Mouse (Mus musculus) hindbrain, postnatal 0 days (tissue): ENCODE measurements around the gene Dlg2. TPM values are rescaled to one million over a fixed set of nuclear protein-coding genes. Genes with fewer than 3 reads are reported as not detected.

Source experiments
- ATAC-seq: fragments of 200-750 bp; cut with Nextera tagmentation; 2 replicates; pipeline ENCODE4 v1.8.0; 2017; ENCODE audit warnings: mild to moderate bottlenecking, moderate TSS enrichment, moderate library complexity
- DNase-seq: peaks from one replicate; pipeline ENCODE4 v3.0.0-alpha.2; 2015; ENCODE audit warnings: low spot score
- H3K27ac ChIP-seq: fragments of 300-500 bp; sonication (generic); 2 replicates; pipeline ENCODE4 v1.5.1; 2014; ENCODE audit warnings: mild to moderate bottlenecking
- H3K27me3 ChIP-seq: fragments of 300-500 bp; sonication (generic); 2 replicates; pipeline ENCODE4 v1.6.1; 2014; ENCODE audit warnings: low read length, mixed read lengths; ENCODE audit not compliant: insufficient read depth
- H3K36me3 ChIP-seq: fragments of 300-500 bp; sonication (generic); 2 replicates; pipeline ENCODE4 v1.6.1; 2014; ENCODE audit warnings: low read length, mixed read lengths; ENCODE audit not compliant: insufficient read depth
- H3K4me1 ChIP-seq: fragments of 300-500 bp; sonication (generic); 2 replicates; pipeline ENCODE4 v1.6.1; 2014; ENCODE audit warnings: antibody characterized with exemption, low read length, mixed read lengths; ENCODE audit not compliant: insufficient read depth
- H3K4me2 ChIP-seq: fragments of 300-500 bp; sonication (generic); 2 replicates; pipeline ENCODE4 v1.6.1; 2014; ENCODE audit warnings: low read depth, mild to moderate bottlenecking, low read length, moderate library complexity, mixed read lengths
- H3K4me3 ChIP-seq: fragments of 300-500 bp; sonication (generic); 2 replicates; pipeline ENCODE4 v1.5.1; 2014; ENCODE audit warnings: low read length
- H3K9ac ChIP-seq: fragments of 300-500 bp; sonication (generic); replicated peaks from 2 replicates; pipeline ENCODE4 v1.6.1; 2014; ENCODE audit warnings: mild to moderate bottlenecking, low read length, moderate library complexity, mixed read lengths
- H3K9me3 ChIP-seq: fragments of 300-500 bp; sonication (generic); 2 replicates; pipeline ENCODE4 v1.6.1; 2016; ENCODE audit warnings: low read length, mixed read lengths
- CTCF ChIP-seq: IDR thresholded peaks from 2 replicates; pipeline ENCODE4 v1.5.1; 2016; ENCODE audit warnings: antibody characterized with exemption, control low read depth, low read depth
- WGBS: fragments of 180-500 bp; shearing (Covaris S2); extraction: QIAGEN DNeasy Blood & Tissue Kit; methylation state at CpG from one replicate; pipeline ENCODE4 v1.1.7; 2014; 5-methylcytosine and 5-hydroxymethylcytosine counted together
- polyA plus RNA-seq: library from polyadenylated mRNA; unstranded; fragments of >200 nt; fragmentation: Nextera tagmentation; extraction: Ambion mirVana; gene quantifications from 2 replicates; pipeline ENCODE4 v1.2.1, GENCODE M21; 2015
- total RNA-seq: library from RNA; depleted of rRNA; stranded (reverse); fragments of >200 nt; gene quantifications from 2 replicates; pipeline ENCODE4 v1.2.3, GENCODE M21; 2014

Gene Dlg2
- total and polyA plus RNA-seq, 2 experiments from 2014 or later = 20.4 to 113 TPM

DNA sequence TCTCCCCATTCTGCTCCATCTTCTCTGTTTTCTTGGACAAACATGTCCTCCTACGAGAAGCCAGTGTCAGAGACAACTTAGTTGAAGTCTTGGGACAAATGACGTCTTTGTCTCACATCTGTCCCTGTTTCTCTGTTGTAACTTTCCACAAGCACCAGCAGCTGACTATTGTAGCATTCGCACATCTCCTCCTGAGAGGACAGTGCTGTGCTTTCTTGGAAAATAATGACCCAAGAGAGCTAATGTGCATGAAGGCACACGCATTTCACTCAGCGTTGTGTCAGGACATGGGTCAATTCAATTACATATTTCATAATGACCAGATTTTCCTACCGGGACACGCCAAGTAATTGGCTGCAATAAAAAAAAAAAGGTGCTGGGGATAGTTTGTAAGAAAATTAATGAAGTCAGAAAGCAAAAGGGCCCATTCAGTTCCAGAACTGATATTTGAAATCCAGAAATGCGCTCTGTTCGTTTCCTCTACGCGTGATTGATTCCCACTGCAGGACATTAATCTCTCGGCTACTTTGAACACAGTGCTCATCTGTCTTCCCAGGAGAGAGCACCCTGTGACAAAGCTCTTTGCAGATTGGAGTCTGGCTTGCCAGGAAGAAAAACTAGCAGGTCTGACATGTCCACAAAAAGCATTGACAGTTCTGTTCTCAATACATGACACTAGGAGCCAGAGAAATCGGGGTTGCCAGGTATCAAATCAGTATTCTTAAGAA lies 1846.0 kb downstream of the Dlg2 start:
- no peak overlapping the region for H3K9ac ChIP-seq
- H3K4me2 ChIP-seq = no peak overlapping the region
- no peak for ATAC-seq
- peak; percentile 37 for DNase-seq
- H3K4me3 ChIP-seq = no peak overlapping the region
- 23% methylated on average over 13 of the region's 13 CpGs for WGBS
- no peak for TF ChIP-seq CTCF
- H3K27me3 ChIP-seq = no peaks in the 10 kb centered on the region
- H3K4me1 ChIP-seq = peaks cover 12% of the 10 kb centered on the region; the same call in 1 of the 2 replicates
- H3K36me3 ChIP-seq = no peaks in the 10 kb centered on the region
- H3K27ac ChIP-seq = no peak overlapping the region
- no peaks in the 10 kb centered on the region for H3K9me3 ChIP-seq

DNA sequence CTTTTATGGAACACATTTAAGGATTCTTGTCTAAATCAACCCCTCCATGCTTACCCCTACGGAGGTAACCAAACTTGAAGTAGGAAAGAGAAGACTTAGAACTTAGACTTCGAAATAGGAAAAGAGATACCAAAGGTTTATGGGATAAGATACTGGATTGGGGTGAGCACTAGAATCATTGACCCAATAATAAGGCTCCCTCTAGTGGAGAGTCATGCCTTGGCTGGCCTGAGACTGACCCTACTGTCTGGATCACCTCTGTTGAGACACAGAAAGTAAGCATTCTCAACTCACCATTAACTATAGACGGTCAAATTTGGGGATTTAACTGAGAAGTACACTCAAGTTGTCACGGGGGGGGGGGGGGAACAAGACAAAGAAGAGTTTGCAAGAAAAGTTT lies 1847.2 kb downstream of the Dlg2 start:
- no peak overlapping the region for H3K4me3 ChIP-seq
- H3K4me2 ChIP-seq = no peak overlapping the region
- no peak overlapping the region for H3K9ac ChIP-seq
- WGBS = 58% methylated on average over 4 of the region's 4 CpGs
- H3K27me3 ChIP-seq = no peaks in the 10 kb centered on the region
- peak; percentile 70 for TF ChIP-seq CTCF
- no peak overlapping the region for H3K27ac ChIP-seq
- DNase-seq (peak; percentile 54), ATAC-seq (0 out of 2 replicates have a peak, but pooled peaks have one; percentile 49)
- H3K4me1 ChIP-seq = peaks cover 12% of the 10 kb centered on the region; the same call in 1 of the 2 replicates
- H3K36me3 ChIP-seq = no peaks in the 10 kb centered on the region
- H3K9me3 ChIP-seq = no peaks in the 10 kb centered on the region

- no peak overlapping the region for H3K9ac ChIP-seq
Observed at GRCm38 (mm10) chr7:92327343-92327896, 1850.9 kb downstream of the Dlg2 start.

DNA sequence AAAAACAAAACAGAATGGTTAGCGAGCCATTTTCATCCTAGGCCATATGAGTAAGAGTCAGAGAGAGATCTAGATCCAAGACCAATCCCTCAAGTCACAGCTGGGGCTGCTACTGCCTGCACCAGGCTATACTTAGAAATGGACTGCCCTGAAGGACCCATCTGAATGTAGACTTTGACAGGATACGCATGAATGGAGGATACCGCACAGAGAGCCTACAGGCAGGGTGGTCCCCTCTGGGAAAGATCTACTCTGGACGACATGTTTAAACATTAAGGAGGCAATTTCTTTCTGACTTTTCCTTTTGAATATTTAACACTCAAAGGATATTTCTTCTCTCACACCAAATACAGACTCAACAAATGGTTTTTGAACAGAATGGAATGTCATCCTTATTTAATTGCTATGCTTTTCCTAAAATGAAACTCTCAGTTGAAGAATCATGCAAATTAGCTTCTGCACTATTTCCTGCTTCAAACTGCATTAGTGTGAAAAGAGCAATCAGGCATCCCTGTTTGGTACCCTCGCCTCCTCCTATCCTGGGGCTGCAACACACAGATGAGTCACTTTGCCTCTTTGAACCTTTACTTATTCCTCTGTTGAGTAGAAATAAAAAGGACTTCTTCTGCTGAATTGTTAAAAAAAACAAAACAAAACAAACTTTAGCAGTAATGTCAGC lies 1856.9 kb downstream of the Dlg2 start:
- Histone ChIP-seq H3K36me3 (no peaks in the 10 kb centered on the region), H3K27ac (no peak overlapping the region), H3K9me3 (no peaks in the 10 kb centered on the region), H3K9ac (no peak overlapping the region), H3K4me2 (no peak overlapping the region), H3K4me3 (no peak overlapping the region), H3K27me3 (no peaks in the 10 kb centered on the region), H3K4me1 (no peaks in the 10 kb centered on the region)
- ATAC-seq = peak; percentile 76
- peak; percentile 19 for DNase-seq
- WGBS = 65% methylated on average over 5 of the region's 5 CpGs
- no peak for TF ChIP-seq CTCF

More at GRCm38 (mm10) chr7:92327343-92327896, 1850.9 kb downstream of the Dlg2 start:
- 58% methylated on average over 2 of the region's 2 CpGs for WGBS
- DNase-seq = no peak
- Histone ChIP-seq H3K27me3 (no peaks in the 10 kb centered on the region), H3K9me3 (no peaks in the 10 kb centered on the region), H3K27ac (no peak overlapping the region), H3K4me3 (no peak overlapping the region), H3K36me3 (no peaks in the 10 kb centered on the region), H3K4me1 (0 out of 2 replicates have a peak, but pooled peaks cover 7% of the 10 kb centered on the region), H3K4me2 (no peak overlapping the region)
- no peak for TF ChIP-seq CTCF
- no peak for ATAC-seq

DNA sequence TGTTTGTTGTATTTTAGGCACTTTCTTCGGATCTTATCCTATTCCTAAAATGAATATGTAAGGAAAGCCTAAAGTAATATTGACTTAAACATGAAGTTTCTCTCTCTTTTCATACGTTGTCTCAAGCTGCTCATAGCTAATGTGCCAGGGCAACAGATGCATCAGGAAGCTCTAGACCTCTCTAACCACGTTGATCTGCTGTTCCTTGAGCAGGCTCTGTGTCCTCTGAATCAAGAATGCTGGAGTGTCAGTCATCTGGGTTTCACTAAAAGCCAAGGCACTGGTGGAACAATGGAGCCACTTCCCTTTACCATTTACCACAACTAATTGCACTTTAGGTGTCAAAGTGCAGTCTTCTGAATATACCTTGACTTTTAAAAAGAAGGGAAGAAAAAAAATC lies 1880.1 kb downstream of the Dlg2 start:
- no peak for ATAC-seq
- H3K36me3 ChIP-seq = no peaks in the 10 kb centered on the region
- no peak for DNase-seq
- H3K27me3 ChIP-seq = no peaks in the 10 kb centered on the region
- no peaks in the 10 kb centered on the region for H3K4me1 ChIP-seq
- no peak overlapping the region for H3K27ac ChIP-seq
- no peak overlapping the region for H3K4me2 ChIP-seq
- H3K9me3 ChIP-seq = no peaks in the 10 kb centered on the region
- no peak for TF ChIP-seq CTCF
- H3K4me3 ChIP-seq = no peak overlapping the region
- WGBS = 78% methylated on average over 3 of the region's 3 CpGs
- no peak overlapping the region for H3K9ac ChIP-seq

- Histone ChIP-seq H3K9me3 (no peaks in the 10 kb centered on the region), H3K9ac (no peak overlapping the region), H3K36me3 (no peaks in the 10 kb centered on the region), H3K4me1 (no peaks in the 10 kb centered on the region), H3K4me2 (no peak overlapping the region), H3K27ac (no peak overlapping the region), H3K4me3 (no peak overlapping the region), H3K27me3 (no peaks in the 10 kb centered on the region)
- no peak for TF ChIP-seq CTCF
- 68% methylated on average over 3 of the region's 3 CpGs for WGBS
- ATAC-seq = no peak
- DNase-seq = no peak
Observed at GRCm38 (mm10) chr7:92363386-92363785, 1886.9 kb downstream of the Dlg2 start.
